8 mouse cellular contexts compared by ENCODE assay signal in the genomic region with DNA sequence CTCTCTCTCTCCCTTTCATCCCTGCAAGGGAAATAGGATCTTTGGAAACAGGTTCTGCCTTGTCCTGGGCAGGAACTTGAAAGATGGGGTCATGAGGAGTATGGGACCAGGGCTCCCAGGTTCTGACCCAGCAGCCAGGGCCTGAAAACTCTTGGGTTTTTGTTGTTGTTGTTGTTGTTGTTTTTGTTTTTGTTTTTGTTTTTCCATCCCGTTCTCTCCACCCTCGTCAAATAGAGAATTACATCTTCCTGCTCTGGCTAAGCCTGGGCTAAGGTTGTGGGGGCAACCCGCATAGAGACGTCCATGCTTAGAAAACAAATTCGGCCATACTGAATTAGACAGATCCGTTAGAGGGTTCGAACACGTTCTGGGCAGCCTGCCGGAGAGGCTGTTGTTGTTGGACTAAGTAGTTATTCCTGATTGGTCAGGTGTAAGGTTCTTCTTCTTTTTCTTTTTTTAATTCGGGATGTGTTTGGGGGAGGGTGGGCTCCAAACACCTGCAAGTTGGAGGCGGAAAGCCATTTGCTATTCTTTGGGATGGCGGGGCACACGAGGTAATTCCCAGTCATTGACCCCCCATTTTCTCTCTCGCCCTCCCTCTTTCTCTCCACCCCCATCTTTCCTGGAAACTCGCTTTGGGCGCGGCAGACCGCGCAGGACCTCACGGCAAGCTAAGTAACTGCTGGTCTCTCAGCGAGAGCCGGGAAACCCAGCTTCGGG. TPM values are rescaled to one million over a fixed set of nuclear protein-coding genes. Genes with fewer than 3 reads are reported as not detected.
DNase-seq lines count a peak whose midpoint lies in the region; ATAC-seq and TF ChIP-seq lines count a peak whose summit lies in the region.

No protein-coding gene starts in this region.

- H3K4me2 ChIP-seq in heart, embryonic 11.5 days: peak overlapping the region; percentile 75
- 0 out of 2 replicates have a peak overlapping the region, but pooled peaks have one; percentile 0 for H3K4me2 ChIP-seq in limb, embryonic 13.5 days (replicated peaks)
- peak overlapping the region; percentile 22 for H3K4me2 ChIP-seq in neural tube, embryonic 13.5 days

- no peaks in the 10 kb centered on the region for H3K9me3 ChIP-seq in heart, embryonic 11.5 days (replicated peaks; ENCODE audit: control insufficient read depth, low read length)
- H3K9me3 ChIP-seq in limb, embryonic 13.5 days: no peaks in the 10 kb centered on the region
- no peaks in the 10 kb centered on the region for H3K9me3 ChIP-seq in neural tube, embryonic 13.5 days

- H3K9ac ChIP-seq in heart, embryonic 11.5 days (ENCODE audit: low read depth, low read length): peak overlapping the region; percentile 90
- no peak overlapping the region for H3K9ac ChIP-seq in limb, embryonic 13.5 days
- no peak overlapping the region; the same call in 1 of the 2 replicates for H3K9ac ChIP-seq in neural tube, embryonic 13.5 days

- no peak for TF ChIP-seq CTCF in lung, adult 2 months (IDR thresholded peaks at IDR 0.05; ENCODE audit: insufficient read depth, low read length)

- H3K4me3 ChIP-seq in lung, adult 2 months (replicated peaks; ENCODE audit: extremely low read depth, low read depth, low read length): peak overlapping the region; percentile 50
- peak overlapping the region; percentile 56 for H3K4me3 ChIP-seq in heart, embryonic 11.5 days (ENCODE audit: low read depth, low read length)
- H3K4me3 ChIP-seq in limb, embryonic 13.5 days: peak overlapping the region; percentile 40
- peak overlapping the region; percentile 30 for H3K4me3 ChIP-seq in neural tube, embryonic 13.5 days

- TF ChIP-seq POLR2A in lung, adult 2 months (IDR thresholded peaks at IDR 0.05; ENCODE audit: borderline replicate concordance, extremely low read depth, low read depth, low read length): no peak; the same call in 1 of the 2 replicates

- no peak for ATAC-seq in heart, embryonic 11.5 days (replicated peaks; ENCODE audit: insufficient number of reproducible peaks, low FRiP score, low TSS enrichment)
- no peak for ATAC-seq in limb, embryonic 13.5 days (ENCODE audit: low FRiP score, low read depth)
- ATAC-seq in neural tube, embryonic 13.5 days (ENCODE audit: low read depth): no peak

- no peak for DNase-seq in lung, adult 2 months
- DNase-seq in lung, adult 18-20 months: no peak
- no peak for DNase-seq in ovary, postnatal 36 days (ENCODE audit: low spot score)
- DNase-seq in frontal cortex, postnatal 25 days (ENCODE audit: low spot score in 2 of 2): no peak
- no peak for DNase-seq in thymus, postnatal 25 days

- H3K27ac ChIP-seq in heart, embryonic 11.5 days (ENCODE audit: low read depth, low read length): peak overlapping the region; percentile 88
- H3K27ac ChIP-seq in limb, embryonic 13.5 days: no peak overlapping the region
- H3K27ac ChIP-seq in neural tube, embryonic 13.5 days (replicated peaks): 0 out of 2 replicates have a peak overlapping the region, but pooled peaks have one; percentile 47

- WGBS in lung, adult 2 months: 11% methylated on average over 23 of the region's 23 CpGs
- WGBS in heart, embryonic 11.5 days (ENCODE audit: insufficient replicate concordance): 2% methylated on average over 23 of the region's 23 CpGs
- WGBS in limb, embryonic 13.5 days: 1% methylated on average over 23 of the region's 23 CpGs
- WGBS in neural tube, embryonic 13.5 days: under 1% methylated on average over 23 of the region's 23 CpGs

- peaks cover 3% of the 10 kb centered on the region; the same call in 1 of the 2 replicates for H3K4me1 ChIP-seq in lung, adult 2 months (ENCODE audit: control insufficient read depth, insufficient read depth, low read length)
- H3K4me1 ChIP-seq in heart, embryonic 11.5 days (ENCODE audit: control insufficient read depth, insufficient read depth, low read length): peaks cover 14% of the 10 kb centered on the region
- H3K4me1 ChIP-seq in limb, embryonic 13.5 days: peaks cover 21% of the 10 kb centered on the region
- H3K4me1 ChIP-seq in neural tube, embryonic 13.5 days (replicated peaks): peaks cover 32% of the 10 kb centered on the region

- H3K36me3 ChIP-seq in heart, embryonic 11.5 days (ENCODE audit: control insufficient read depth, insufficient read depth, low read length): no peaks in the 10 kb centered on the region
- no peaks in the 10 kb centered on the region for H3K36me3 ChIP-seq in limb, embryonic 13.5 days
- H3K36me3 ChIP-seq in neural tube, embryonic 13.5 days: no peaks in the 10 kb centered on the region

- peaks cover 86% of the 10 kb centered on the region for H3K27me3 ChIP-seq in heart, embryonic 11.5 days (ENCODE audit: control insufficient read depth, insufficient read depth, low read length)
- peaks cover 100% of the 10 kb centered on the region for H3K27me3 ChIP-seq in limb, embryonic 13.5 days
- peaks cover 98% of the 10 kb centered on the region for H3K27me3 ChIP-seq in neural tube, embryonic 13.5 days

RNA-seq across cellular contexts. Expression of a gene that starts 2.8 kb away (rescaled TPM):
- 11.1 and 20.9 TPM in 2 replicates for polyA plus RNA-seq in lung, adult 2 months (2012; rRNA removed)
- 10.1 and 14.1 TPM in 2 replicates for polyA plus RNA-seq in heart, embryonic 11.5 days (2014; fragmentation: Nextera tagmentation; extraction: Ambion mirVana)
- polyA plus RNA-seq in limb, embryonic 13.5 days (2015; fragmentation: Nextera tagmentation; extraction: Ambion mirVana): 1.3 and 1.6 TPM in 2 replicates
- polyA plus RNA-seq in neural tube, embryonic 13.5 days (2015; fragmentation: Nextera tagmentation; extraction: Ambion mirVana): 1.9 and 2.0 TPM in 2 replicates

RNA-seq across cellular contexts. Expression of a gene that starts 29.5 kb away (rescaled TPM):
- polyA plus RNA-seq in lung, adult 2 months (2012; rRNA removed): 126 and 171 TPM in 2 replicates
- polyA plus RNA-seq in heart, embryonic 11.5 days (2014; fragmentation: Nextera tagmentation; extraction: Ambion mirVana): 57.3 and 66.1 TPM in 2 replicates
- polyA plus RNA-seq in limb, embryonic 13.5 days (2015; fragmentation: Nextera tagmentation; extraction: Ambion mirVana): 6.9 and 8.6 TPM in 2 replicates
- polyA plus RNA-seq in neural tube, embryonic 13.5 days (2015; fragmentation: Nextera tagmentation; extraction: Ambion mirVana): 5.7 and 5.8 TPM in 2 replicates

RNA-seq across cellular contexts. Expression of a gene that starts 59.1 kb away (rescaled TPM):
- polyA plus RNA-seq in lung, adult 2 months (2012; rRNA removed): 0.26 and 0.28 TPM in 2 replicates
- 15.1 and 15.3 TPM in 2 replicates for polyA plus RNA-seq in heart, embryonic 11.5 days (2014; fragmentation: Nextera tagmentation; extraction: Ambion mirVana)
- 10.7 and 11.8 TPM in 2 replicates for polyA plus RNA-seq in limb, embryonic 13.5 days (2015; fragmentation: Nextera tagmentation; extraction: Ambion mirVana)
- polyA plus RNA-seq in neural tube, embryonic 13.5 days (2015; fragmentation: Nextera tagmentation; extraction: Ambion mirVana): 1.9 and 3.0 TPM in 2 replicates

Comparison
In these comparisons a context has a peak if more than half of its experiments do, and no peak if none do; other contexts are left out.
1. H3K4me2 ChIP-seq: peak in every context shown above with its lines; median percentile 75 in heart, embryonic 11.5 days; 22 in neural tube, embryonic 13.5 days; 0 in limb, embryonic 13.5 days.